Mouse (Mus musculus) ovary, postnatal 36 days (tissue): Measurements from ENCODE around the gene Ankrd33b.

Experiments used
- DNase-seq: peaks from one replicate; pipeline ENCODE4 v3.0.0; 2022; ENCODE audit warnings: low spot score, mixed read lengths

Gene Ankrd33b

GRCm38 (mm10) chr15:31367481-31368200 is at the start of gene Ankrd33b:
Gene Ankrd33b (minus strand): TSS chr15:31367726.
- peak; percentile 46 for DNase-seq

DNA sequence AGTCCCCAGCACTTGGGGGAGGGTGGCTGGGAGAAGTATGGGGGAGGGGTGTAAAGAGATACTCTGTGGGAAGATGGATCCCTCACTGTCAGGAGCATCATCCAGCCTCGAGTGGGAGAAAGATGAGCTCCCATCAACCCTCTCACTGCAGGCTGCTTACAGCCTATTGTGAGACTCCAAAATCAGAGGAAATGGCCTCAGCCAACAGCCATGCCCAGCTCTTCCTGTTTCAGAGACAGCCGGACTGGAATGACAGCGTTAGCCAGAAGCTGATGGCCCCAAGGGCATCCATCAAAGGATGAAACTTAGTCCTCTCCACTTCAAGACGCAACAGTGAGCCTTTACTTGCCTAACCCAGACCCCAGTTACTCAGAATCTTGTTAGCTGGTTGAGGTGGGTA is 47.7 kb upstream of the Ankrd33b start:
- no peak for DNase-seq

- no peak for DNase-seq
Measured at GRCm38 (mm10) chr15:31414179-31414898, 46.8 kb upstream of the Ankrd33b start.

GRCm38 (mm10) chr15:31413662-31414061 is 46.1 kb upstream of the Ankrd33b start:
- no peak for DNase-seq

- DNase-seq = no peak
Measured at GRCm38 (mm10) chr15:31412933-31413332, 45.4 kb upstream of the Ankrd33b start.

- no peak for DNase-seq
Measured at GRCm38 (mm10) chr15:31412436-31412835, 44.9 kb upstream of the Ankrd33b start.

GRCm38 (mm10) chr15:31407490-31407889 is 40.0 kb upstream of the Ankrd33b start:
- DNase-seq = no peak

DNA sequence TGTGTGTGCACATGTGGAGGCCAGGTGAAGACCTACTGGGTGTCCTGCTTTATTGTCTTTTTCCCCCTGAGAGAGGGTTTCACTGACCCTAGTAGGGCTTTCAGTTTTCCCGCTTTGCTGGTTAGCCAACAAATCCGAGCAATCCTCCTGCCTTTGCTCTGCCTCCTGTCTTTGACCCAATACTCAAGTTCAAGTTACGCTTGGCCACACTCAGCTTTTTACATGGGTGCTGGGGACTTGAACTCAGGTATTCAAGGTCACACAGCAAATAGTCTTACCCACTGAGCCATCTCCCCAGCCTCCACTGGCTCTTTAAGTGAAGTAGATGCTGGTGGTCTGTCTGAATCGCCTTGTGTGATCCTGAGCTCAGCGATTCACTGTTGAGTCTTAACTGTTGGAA is 39.4 kb upstream of the Ankrd33b start:
- no peak for DNase-seq

DNA sequence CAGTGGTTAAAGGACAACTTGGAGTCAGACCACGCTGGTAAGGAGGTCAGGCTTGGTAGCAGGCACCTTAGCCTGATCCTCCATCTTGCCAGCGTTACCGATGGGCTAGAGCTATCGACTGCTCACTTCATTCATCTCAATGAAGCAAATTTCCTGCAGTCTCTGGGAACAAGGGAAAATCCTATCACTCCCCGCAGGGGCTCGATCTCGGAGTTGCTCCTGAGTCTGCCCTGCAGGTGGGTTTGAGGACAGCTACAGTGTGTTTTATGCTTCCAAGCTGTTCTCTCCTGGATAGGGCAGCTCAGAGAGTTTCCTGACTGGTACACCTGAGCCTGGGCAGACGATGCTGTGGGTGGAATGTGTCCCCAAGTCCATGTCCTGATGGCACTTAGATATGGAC is 36.8 kb upstream of the Ankrd33b start:
- DNase-seq = no peak

DNA sequence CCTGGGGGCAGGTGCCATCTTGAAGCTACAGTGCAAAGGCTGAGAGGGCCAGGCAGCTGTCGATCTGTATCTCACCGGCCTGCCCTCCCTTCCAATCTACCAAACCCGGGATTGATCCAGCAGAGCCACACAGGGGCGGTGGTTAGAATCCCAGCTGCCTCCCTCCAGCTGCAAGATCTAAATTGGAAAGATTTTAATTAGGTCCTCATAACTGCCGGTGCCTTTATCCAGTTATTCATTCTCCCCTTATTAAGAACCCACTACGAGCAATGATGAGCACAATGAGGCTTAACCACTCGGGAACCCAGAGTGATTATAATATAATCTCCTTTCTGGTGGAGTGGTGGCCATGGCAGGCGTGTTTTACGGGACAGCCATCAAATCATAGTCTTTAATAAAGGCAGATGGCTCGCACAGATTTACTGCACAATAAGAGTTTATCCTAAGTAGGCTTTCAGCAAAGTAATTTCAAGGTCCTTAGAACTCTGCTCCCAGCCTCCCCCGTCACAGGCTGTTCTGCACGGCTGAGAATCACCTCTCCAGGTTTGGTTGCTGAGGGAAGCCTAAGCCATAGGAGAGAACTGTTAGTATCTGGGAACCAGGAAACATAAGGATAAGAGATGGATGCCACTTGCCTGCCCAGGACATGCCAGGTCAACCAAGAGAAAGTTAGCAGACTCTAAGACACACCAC is 34.8 kb upstream of the Ankrd33b start:
- no peak for DNase-seq

GRCm38 (mm10) chr15:31400974-31401373 is 33.4 kb upstream of the Ankrd33b start:
- DNase-seq = no peak

- no peak for DNase-seq
Measured at GRCm38 (mm10) chr15:31398769-31399168, 31.2 kb upstream of the Ankrd33b start.

DNA sequence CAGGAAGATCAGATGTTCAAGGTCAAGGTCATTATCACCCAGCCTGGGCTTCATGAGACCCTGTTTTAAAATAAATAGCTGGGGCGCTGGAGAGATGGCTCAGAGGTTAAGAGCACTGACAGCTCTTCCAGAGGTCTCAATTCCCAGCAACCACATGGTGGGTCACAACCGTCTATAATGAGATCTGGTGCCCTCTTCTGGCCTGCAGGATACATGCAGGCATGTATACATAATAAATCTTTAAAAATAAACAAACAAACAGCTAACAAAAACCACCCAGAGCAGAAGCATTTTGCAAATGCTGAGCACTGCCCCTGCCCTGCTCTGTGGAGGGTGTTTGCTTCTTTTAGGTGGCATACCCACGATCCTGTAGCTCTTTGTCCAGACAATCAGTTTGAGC is 29.9 kb upstream of the Ankrd33b start:
- DNase-seq = no peak

GRCm38 (mm10) chr15:31396755-31397154 is 29.2 kb upstream of the Ankrd33b start:
- no peak for DNase-seq

DNA sequence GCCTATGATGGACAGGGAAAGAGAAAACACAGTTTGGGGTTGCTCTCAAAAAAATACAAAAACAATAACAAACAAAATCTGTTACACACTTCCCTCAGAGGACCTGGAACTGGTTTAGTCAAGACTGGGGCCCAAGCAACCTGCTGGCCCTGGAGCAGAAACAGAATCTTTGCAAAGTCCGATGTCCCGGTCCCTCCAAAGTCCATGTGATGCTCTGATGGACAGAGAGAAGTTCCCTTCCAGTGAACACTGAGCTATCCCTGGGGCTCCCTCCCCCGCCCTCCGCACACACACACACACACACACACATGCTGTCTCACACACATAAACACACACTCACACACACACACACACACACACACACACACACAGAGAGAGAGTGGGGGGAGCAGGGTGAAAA is 28.5 kb upstream of the Ankrd33b start:
- no peak for DNase-seq

DNA sequence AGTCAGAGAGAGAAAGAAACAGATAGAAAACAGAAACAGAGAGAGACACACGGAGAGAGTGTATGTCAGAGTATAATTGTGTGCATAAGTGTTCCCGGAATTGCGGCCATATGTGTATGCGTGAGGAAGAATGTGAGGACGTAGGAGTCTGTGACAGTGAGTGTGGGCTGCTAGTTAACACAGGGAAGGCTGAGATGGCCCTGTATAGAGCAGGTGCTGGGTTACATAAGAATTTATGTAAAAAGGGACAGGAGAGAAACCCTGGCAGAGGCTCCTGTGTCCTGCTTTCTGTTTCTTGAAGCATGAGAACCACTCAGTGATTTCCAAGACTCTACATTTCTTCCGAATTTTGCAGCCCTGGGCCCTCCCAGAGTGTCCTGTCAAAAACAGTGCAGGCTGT is 25.9 kb upstream of the Ankrd33b start:
- no peak for DNase-seq

DNA sequence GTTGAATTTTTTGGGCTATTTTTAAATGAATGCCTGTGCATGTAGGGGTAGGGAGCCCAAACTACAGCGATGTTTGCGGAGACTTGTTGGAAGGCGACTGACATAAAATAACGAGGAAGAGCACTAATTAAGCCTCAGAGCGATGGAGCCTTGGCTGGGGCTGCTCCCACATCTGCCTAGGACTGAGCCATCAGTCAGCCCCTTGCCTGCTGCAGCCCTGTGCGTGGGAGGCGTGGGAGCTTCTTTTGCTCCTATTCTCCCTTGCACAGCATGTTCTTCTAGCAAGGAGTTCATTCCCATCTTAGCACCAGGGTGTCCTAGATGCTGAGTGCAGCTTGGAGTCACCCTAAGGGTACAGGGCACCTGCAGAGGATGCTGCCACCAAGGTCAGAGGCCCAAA is 25.2 kb upstream of the Ankrd33b start:
- DNase-seq = peak; percentile 21

DNA sequence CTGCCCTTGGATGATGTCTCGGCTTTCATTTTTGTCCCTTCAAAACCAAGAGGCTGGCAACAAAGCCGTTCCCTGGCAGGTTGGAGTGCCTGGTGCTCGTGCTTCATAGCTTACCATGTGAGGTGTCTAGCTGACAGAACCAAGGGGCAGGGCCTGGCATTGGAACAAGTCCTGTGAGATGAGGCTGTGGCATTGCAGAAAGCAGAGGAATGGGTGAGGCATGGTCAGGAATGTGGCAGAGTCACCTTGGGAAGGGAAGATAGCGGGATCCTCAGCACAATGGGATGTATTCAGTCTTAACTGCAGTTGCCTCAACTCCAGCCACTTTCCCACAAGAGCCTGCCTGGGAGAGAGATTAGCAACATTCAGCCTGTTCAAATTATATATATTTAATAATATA is 24.6 kb upstream of the Ankrd33b start:
- DNase-seq = no peak

DNA sequence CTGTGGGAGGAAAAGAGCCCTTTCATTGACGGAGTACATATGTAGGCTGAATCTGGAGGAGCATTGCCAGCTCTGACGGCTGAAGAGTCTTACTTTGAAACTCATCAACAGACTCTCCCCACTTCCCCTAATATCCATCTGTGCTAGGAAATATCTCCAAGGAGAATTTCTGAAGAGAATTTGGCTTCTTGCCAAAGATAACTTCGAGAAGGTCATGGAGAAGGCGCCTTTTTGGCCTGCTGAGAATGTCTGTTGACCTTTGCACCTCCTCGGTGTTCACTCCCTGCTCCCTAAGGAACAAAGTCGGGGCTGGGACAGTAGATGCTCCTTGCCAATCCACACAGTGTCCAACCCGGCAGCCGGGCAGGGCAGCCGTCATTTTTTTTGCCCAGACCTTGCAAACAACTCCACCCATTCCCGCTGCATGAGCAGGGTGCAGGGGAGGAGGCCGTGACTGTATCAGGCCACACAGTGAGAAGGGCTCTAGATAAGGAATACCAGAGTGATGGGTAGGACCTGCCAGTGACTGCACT is 14.5 kb upstream of the Ankrd33b start:
- DNase-seq = peak; percentile 19

DNA sequence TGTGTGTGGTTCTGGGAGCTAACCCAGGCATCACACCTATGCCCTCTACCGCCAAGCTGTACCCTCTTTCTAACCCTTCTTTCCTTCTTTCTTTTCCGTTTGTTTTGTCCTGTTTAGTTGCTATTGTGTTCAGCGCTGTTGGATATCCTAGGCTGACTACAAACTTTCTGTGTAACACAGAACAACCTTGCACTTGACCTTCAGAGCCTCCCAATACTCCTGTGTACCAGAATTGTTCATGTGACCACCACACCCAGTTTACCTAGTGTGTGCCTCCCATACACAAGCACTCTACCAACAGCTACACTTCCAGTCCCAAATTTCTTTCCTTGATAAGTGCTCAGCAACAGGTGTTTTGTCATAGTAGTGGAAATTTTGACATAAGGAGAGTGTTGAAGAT is 11.9 kb upstream of the Ankrd33b start:
- no peak for DNase-seq

DNA sequence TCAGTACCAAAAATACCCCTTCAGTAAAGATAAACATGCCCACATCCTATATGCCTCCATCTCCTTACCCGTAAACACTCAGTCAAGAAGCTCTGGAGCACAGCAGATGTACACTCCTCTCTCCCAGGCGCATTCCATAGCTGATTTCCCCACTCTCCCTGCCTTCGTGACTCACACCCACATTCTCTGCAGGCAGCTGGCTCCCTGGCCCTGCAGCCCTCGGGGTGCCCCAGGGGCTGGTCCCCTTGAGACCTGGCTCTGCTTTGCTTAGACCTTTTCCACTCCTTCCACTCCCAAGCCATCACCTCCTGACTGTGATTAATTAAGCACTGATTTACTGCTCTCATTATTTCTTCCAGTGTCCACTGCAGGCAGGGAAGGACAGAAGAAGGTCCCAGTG is 7.7 kb upstream of the Ankrd33b start:
- DNase-seq = no peak

- DNase-seq = no peak
Measured at GRCm38 (mm10) chr15:31369125-31369612, 1.6 kb upstream of the Ankrd33b start.

DNA sequence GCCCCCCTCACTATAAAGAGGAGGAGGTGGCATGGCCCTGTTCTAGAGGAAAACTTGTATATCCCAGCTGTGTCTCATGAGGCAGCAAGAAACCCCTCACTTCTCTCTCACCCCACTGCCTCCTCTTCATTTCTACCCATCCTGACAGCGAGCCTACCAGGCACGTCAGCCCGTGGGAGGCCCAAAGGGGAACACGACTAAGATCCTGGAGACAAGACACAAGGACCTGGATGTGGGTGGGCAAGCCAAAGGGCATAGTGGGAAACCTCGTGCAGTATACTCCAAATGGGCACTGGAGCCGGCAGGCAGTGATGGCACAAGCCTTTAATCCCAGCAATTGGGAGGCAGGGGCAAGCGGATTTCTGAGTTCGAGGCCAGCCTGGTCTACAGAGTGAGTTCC is 1.0 kb upstream of the Ankrd33b start:
- DNase-seq = no peak
